25 mouse cellular contexts compared by ENCODE assay signal in the genomic region with DNA sequence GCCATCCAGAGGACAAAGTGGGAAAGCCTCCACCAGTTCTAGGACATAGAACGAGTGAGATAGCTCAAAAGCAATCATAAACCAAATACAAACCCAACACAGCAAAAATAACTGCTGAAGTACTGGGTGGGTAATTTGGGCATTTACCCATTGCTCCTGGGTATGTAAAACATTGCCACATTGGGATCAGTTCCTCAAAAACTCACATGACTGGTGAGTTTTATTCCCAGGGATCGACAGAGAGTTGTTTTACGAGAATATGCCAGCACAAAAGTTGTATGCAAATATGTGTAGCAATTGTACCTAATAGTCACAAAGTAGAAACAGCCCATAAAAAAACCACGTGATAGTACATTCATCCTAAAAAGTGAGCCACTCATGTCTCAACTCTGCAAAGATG. TPM values are rescaled to one million over a fixed set of nuclear protein-coding genes. Genes with fewer than 3 reads are reported as not detected.
"Had no signal": no experiment of that assay in that cellular context is flagged by ENCODE, and none has a peak within 500 bp of the region (broad histone marks: within the 10 kb centered on the region; RNA-seq: fewer than 3 reads in every experiment).

No protein-coding gene starts in this region.

- H3K27ac ChIP-seq: kidney, embryonic 15.5 days; left cerebral cortex, adult 2 months; liver, embryonic 13.5 days; midbrain, embryonic 12.5 days had no signal

- H3K27me3 ChIP-seq: kidney, embryonic 15.5 days; midbrain, embryonic 12.5 days had no signal

- H3K9me3 ChIP-seq: kidney, embryonic 15.5 days; liver, embryonic 13.5 days; midbrain, embryonic 12.5 days had no signal

- H3K4me1 ChIP-seq: midbrain, embryonic 12.5 days had no signal

- H3K9ac ChIP-seq: kidney, embryonic 15.5 days; liver, embryonic 13.5 days; midbrain, embryonic 12.5 days had no signal

- DNase-seq: kidney, adult 2 months; kidney, postnatal 10 days; kidney, postnatal 36 days; layer of hippocampus, postnatal 36 days; liver, embryonic 13.5 days; lung, adult 2 months; lung, postnatal 14 days; thymus, adult 18-20 months; thymus, postnatal 36 days had no signal

- H3K4me2 ChIP-seq: kidney, embryonic 15.5 days; liver, embryonic 13.5 days; midbrain, embryonic 12.5 days had no signal

- H3K4me3 ChIP-seq: kidney, embryonic 15.5 days; left cerebral cortex, adult 2 months; liver, embryonic 13.5 days; midbrain, embryonic 12.5 days had no signal

- ATAC-seq: intestine, postnatal 0 days; midbrain, embryonic 16.5 days had no signal

RNA-seq across cellular contexts. Expression of gene Upk3b, which starts 3.4 kb away (rescaled TPM):
- total RNA-seq: layer of hippocampus, adult 18-20 months; layer of hippocampus, postnatal 10 days; layer of hippocampus, postnatal 36 days; left cerebral cortex, adult 2 months; left cerebral cortex, postnatal 10 days; left cerebral cortex, postnatal 36 days had no signal
- polyA plus RNA-seq: neural tube, embryonic 14.5 days had no signal

RNA-seq across cellular contexts. Expression of gene Upk3bl, which starts 19.4 kb away (rescaled TPM):
- total RNA-seq: layer of hippocampus, postnatal 10 days; layer of hippocampus, postnatal 36 days; left cerebral cortex, adult 2 months; left cerebral cortex, postnatal 10 days; left cerebral cortex, postnatal 36 days; liver, adult 2 months had no signal
- polyA plus RNA-seq: intestine, postnatal 0 days; liver, adult 2 months; liver, embryonic 16.5 days; midbrain, embryonic 16.5 days; neural tube, embryonic 14.5 days; spleen, adult 2 months had no signal

RNA-seq across cellular contexts. Expression of gene Zp3, which starts 55.0 kb away (rescaled TPM):
- total RNA-seq: layer of hippocampus, adult 18-20 months; layer of hippocampus, postnatal 10 days; layer of hippocampus, postnatal 36 days; left cerebral cortex, adult 2 months; left cerebral cortex, postnatal 10 days; left cerebral cortex, postnatal 36 days; liver, adult 2 months had no signal
- polyA plus RNA-seq: intestine, postnatal 0 days; limb, embryonic 11.5 days; liver, adult 2 months; liver, embryonic 13.5 days; midbrain, embryonic 12.5 days; neural tube, embryonic 11.5 days; small intestine, adult 2 months; spleen, adult 2 months had no signal
